Mouse (Mus musculus) R1 (cell line): ENCODE results near the gene Tmeff2.

Experiments used
- DNase-seq: peaks from one replicate; pipeline ENCODE4 v3.0.0-alpha.2; 2018; ENCODE audit warnings: low read depth, low spot score

Tmeff2 gene

GRCm38 (mm10) chr1:50979358-50980081 lies 79.1 kb downstream of the Tmeff2 start:
- DNase-seq: no peak

GRCm38 (mm10) chr1:50980591-50980990 lies 80.1 kb downstream of the Tmeff2 start:
- DNase-seq: no peak

- DNase-seq: no peak
Observed at GRCm38 (mm10) chr1:50981151-50981828, 80.8 kb downstream of the Tmeff2 start.

GRCm38 (mm10) chr1:50990661-50991060 lies 90.2 kb downstream of the Tmeff2 start:
- DNase-seq: peak; percentile 20

GRCm38 (mm10) chr1:50994505-50994904 lies 94.1 kb downstream of the Tmeff2 start:
- DNase-seq: no peak

- no peak for DNase-seq
Observed at GRCm38 (mm10) chr1:50999793-51000192, 99.3 kb downstream of the Tmeff2 start.

GRCm38 (mm10) chr1:51008344-51008743 lies 107.9 kb downstream of the Tmeff2 start:
- no peak for DNase-seq

GRCm38 (mm10) chr1:51040249-51040648 lies 139.8 kb downstream of the Tmeff2 start:
- no peak for DNase-seq

GRCm38 (mm10) chr1:51044810-51045209 lies 144.4 kb downstream of the Tmeff2 start:
- no peak for DNase-seq

GRCm38 (mm10) chr1:51064549-51064948 lies 164.1 kb downstream of the Tmeff2 start:
- no peak for DNase-seq

GRCm38 (mm10) chr1:51065652-51066051 lies 165.2 kb downstream of the Tmeff2 start:
- DNase-seq: no peak

GRCm38 (mm10) chr1:51068814-51069213 lies 168.4 kb downstream of the Tmeff2 start:
- DNase-seq: no peak

GRCm38 (mm10) chr1:51069288-51069687 lies 168.8 kb downstream of the Tmeff2 start:
- DNase-seq: no peak

- DNase-seq: no peak
Observed at GRCm38 (mm10) chr1:51074076-51074475, 173.6 kb downstream of the Tmeff2 start.

- no peak for DNase-seq
Observed at GRCm38 (mm10) chr1:51075785-51076771, 175.6 kb downstream of the Tmeff2 start.

- DNase-seq: no peak
Observed at GRCm38 (mm10) chr1:51088921-51089320, 188.5 kb downstream of the Tmeff2 start.

GRCm38 (mm10) chr1:51089803-51090202 lies 189.4 kb downstream of the Tmeff2 start:
- DNase-seq: no peak

GRCm38 (mm10) chr1:51090212-51090761 lies 189.8 kb downstream of the Tmeff2 start:
- no peak for DNase-seq

- peak; percentile 34 for DNase-seq
Observed at GRCm38 (mm10) chr1:51094713-51095112, 194.3 kb downstream of the Tmeff2 start.

GRCm38 (mm10) chr1:51096848-51097598 lies 196.6 kb downstream of the Tmeff2 start:
- peak; percentile 5 for DNase-seq

- DNase-seq: no peak
Observed at GRCm38 (mm10) chr1:51101034-51101590, 200.7 kb downstream of the Tmeff2 start.
